Mouse (Mus musculus): ENCODE measurements around the gene Il16.
A peak's percentile ranks its signal among the peaks of the same experiment; 100 is the strongest.

Il16 gene

DNA sequence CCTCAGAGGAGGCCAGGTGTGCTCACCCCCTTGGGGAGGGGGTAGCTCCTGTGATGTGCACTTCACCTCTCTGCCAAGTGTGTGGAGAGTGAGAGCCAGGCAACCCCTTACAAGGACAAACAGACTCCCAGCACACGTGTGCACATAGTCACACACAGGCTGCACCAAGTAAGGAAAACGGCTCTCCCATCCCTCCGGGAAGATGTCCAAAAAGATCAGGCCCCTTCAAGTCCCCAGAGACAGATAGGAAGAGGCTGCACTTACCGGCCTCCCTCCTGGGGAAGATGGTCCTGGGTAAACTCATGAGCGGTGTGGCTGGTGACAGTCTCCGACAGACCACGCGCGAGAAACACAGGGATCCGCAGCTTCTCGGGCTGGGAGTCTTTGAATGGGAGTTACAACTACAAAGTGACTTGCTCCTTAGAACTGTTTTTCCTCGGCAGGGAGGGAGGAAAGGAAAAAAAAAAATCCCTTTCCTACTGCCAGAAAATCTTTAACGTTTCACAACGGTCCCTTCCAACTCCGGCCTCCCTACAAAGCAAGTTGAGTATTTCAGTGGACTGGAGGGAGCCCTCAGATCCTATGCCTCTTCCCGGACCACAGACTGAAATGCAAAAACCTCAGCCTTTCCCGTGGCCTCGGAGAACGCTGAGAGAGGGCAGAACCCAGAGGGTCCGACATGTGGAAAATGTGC is at the start of gene Il16:
Gene Il16 (minus strand): TSS at position 314 of the 694 bp plus-strand sequence.
- no peak for DNase-seq

DNA sequence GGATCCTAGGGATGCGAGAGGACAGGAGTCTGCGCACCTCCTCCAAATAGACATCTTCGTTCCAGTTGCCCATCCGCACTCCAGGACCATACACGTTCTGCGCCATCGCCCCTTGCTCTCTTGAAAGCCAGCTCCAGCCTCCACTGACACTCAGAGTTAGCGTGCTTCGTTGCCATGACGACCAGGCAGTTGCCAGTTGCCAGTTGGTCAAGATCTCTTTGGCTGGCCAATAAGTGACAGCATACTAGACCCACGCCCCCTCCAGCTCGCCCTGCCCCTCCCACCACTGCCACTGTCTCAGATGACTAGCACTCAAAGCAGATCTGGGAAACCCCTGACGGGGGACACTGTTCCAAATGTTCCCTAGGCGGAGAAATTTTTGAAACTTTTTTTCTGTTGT is 49.2 kb upstream of the Il16 start, which contains the start of gene Cfap161:
Gene Cfap161 (minus strand): TSS at position 176 of the 400 bp plus-strand sequence.
- DNase-seq: peak; percentile 59

DNA sequence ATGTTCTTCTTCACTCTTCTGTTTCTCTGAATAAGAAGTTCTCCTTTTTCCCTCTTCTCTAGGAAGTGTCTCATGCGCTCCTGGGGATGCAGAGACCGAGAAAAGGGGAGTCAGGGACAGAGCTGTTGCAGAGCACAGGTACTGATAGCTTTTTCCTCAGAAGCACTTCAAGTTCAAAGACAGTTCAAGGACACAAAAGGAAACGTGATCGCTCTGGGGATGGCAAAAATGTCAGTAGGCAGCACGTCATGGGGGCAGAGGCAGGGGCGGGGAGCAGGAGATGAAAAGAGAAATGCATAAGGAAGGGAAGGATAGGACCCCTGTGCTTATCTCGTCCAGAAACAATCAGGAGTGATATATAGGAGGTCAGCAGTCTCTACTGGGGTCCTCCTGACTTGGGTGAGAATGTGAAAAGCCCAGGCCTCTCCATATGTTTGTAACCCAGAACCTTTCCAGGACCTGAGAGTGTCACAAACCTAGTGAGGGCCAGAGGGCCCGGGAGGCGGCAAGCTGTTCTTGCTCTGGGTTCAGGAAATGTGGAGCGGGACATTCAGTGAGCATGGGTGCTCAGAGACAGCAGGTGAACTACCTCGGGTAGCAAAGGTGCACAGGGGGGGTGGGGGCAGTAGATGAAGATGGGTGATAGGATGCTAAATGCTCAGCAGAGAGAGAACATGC is 48.6 kb upstream of the Il16 start:
- no peak for DNase-seq

DNA sequence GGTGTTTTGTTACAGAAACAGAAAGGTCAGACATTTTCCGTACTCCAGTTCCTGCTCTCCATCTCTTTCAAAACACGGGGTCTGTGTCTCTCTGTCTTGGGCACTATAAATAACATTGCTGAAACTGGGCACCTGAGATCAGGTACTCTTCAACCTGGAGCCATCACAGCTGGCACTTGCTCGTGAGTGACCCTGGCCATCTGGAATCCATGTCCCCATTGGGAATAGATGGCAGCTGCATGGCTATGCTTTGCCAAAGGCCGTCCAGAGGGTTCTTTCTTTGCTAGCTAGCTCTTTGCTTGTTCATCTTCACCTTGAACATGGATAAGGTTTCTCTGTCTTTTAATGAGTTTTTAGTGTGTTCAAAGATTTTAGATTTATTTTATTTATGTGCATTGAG is 35.4 kb upstream of the Il16 start:
- no peak for DNase-seq

DNA sequence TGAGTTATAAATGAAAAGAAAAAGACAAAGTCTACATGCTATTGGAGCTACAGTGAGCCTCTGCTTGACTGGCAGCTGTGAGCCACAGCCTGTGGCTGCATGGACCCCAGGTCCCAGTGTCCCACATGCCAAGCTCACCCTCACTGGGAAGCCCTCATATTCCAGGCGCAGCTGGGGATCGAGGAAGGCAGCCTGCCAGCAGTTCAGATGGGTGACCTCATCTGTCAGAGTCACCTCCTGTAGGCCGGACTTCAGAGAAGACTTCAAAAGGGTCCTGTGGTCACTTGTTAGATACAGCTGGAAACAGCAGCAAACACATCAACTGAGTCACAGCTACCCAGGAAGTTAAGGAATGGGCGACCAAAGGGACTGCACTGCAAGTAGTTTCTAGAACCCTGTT is 34.5 kb upstream of the Il16 start:
- DNase-seq: no peak

DNA sequence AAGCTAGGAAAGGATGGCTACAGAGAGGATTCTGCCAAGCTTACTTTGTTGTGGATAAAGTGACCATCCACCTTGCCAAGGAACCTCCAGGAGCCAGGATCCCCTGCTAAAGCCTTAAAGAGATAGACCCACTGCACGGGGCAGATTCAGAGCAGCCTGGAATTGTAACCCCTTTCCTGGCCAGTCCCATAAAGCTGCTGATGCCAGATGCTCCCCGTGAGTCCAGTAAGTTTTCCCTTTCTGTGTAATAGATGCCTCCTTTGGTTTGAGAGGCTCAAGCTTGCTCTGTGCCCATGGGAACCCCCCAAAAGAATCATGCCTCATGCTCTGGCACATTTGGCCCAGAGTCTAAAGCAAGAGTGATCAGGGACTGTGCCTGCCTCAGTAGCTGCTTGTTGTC is 33.5 kb upstream of the Il16 start:
- no peak for DNase-seq

DNA sequence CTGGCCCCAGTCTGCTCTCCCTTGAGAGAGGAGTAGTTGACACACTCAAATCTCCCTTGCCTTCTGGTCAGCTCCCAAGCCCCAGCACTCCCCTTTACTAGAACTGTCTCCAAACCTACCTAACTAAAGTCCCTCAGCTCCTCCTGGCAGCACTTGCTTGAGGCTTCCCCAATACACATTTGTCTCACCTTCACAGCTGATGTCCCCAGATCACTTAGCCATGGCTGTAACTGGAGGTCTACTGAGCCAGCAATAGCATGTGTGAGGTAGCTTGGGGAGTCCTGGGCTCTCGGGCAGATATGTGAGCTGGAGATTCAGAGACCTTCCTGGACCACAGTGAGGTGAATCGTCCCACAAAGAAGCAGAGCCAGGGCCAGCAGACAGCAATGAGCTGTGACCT is 33.0 kb upstream of the Il16 start:
- DNase-seq: no peak

DNA sequence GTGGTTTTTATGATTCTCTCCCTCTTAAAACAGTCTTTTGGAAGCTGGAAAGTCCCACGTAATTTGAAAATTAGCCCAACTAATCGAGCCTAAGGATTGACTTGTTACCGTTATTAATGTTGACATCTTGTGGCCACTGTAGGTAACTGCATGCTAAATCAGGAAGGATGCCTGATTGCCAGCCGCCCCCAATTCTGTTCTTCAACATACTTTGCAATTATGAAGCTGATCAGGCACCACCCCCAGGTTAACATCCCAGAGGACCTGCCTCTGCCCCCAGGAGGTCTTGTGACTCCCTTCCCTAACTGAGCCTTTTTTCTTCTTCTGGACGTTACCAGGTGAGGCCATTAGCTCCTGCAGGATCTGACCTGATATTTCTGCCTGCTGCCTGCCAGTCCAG is 29.2 kb upstream of the Il16 start:
- DNase-seq: peak; percentile 33

DNA sequence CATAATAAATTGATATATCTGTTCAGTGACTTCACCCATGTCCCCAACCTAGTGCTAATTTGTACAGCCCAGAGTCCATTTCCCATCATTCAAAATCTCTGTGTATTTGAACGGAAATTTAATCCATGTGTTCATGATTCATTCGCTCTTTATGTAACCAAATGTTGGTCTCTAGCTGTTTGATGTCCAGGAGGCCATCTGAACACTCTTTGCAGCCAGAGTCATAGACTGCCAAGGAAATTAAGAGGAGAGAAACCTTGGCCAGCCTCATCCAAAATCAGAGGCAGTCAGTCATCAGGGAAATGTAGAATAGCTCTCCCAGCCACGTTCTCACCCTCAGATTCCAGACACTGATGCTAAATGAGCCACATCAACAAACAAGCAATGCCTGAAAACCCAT is 18.1 kb upstream of the Il16 start:
- no peak for DNase-seq

DNA sequence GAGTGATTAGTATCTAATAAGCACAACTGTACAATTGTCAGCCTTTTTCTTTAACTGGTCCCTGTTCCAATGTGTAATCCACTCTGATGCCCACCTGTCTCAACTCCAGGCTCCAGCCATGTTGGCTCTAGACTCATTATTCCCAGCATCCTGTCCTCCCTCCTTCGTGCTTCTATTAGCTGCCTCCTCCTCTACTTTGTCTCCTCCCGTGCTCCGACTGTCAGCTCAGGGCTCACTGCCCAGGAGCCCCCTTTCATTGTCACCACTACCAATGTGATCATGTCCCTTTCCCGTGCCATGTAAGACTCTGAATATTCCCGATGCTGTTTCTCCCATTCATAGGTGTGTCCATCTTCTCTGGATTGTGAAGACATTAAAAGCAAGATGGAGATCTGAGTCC is 16.8 kb upstream of the Il16 start:
- DNase-seq: no peak

DNA sequence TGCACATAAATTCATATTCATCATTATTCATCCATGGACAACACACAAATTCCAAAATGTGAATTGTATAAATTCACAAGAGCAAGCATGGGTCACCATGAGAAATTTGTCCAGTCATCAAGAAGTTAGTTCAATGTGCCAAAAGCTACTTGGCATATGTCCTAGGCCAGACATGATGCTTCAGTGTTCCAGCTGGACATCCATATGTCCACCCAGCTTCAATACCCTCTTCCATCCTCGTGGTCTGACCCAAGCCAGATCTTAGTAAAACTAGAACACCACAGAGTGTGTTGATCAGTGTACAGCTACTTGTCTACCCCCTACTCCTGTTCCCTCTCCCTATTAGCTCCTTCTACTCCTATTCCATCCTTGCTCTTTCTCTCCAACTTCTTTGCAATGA is 5.5 kb upstream of the Il16 start:
- no peak for DNase-seq

DNA sequence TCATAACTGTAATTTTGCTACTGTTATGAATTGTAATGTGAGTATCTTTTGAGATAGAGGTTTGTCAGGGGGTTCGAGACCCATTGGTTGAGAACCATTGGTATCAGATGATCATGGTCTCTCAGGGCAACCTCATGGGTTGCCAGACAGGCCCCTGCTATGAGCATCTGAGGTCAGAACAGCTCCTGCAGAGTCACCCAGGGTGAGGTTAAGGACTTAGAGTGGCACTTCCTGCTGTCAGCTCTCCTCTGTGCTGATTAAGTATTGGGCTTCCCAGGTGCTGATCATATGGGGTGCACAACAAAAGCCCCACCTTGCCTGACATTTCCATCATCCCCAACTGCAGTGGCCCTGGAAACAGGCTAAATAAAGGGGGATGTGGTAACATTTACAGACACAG is 2.9 kb upstream of the Il16 start:
- no peak for DNase-seq

DNA sequence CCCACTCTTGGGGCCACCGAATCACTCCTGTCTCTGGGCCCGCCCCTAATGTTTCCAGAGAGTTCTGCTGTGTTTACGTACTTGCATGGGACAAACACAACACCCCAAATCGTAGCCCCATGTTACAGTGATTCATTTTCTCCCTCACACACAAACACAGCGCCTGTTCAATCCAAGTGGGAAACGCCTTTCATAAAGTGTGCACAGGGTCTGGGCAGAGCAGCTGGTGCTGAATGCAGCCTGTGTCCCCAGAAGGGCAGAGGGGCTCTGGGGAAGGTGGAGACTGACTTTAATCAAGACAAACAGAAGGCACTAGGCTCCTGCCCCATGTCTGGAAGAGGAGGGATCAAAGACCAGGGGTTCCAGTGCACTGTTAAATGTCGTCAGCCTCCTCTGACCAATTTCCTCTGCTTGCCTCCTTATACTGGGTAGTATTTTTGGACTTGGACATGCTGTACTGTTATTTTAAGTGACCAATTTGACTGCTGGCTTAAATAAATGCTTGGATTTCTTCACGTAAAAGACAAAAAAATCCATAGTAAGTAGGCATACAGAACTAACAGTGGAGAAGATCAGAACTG is 671 bp upstream of the Il16 start:
- no peak for DNase-seq

DNA sequence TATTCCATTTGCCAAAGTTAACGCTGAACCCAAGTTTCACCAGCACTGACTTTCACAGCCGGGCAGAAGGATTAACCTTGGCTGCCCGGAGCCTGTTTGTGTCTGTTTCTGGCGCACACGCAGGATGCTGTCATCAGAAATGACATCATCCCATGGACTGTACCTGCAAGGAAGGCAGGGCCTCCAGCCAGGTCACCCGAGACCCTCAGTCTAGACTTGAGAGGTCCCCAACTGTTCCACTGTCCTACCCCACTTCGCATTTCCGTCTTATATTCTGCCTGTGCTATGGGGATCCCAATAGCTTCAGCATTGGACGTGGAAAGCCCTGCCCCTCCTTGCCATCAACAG is 487 bp downstream of the Il16 start:
- DNase-seq: no peak

DNA sequence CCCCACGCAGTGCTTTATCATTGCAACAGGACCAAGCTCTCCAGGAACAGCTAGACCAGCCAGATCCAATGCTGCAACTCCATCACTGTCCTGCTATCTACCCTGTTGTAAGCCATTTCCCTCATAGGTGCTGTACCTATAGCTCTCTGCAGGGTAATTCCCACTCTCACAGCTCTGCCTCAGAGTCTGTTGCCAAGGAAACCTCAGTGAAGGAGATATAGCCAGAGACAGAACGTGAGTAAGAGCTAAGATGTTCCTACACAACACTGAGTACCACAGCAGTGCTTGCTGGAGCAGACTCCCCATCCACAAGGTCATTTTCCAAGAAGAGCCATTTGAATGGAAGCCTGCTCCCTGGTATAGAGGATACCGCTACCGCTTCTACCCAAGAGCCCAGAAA is 1.3 kb downstream of the Il16 start:
- no peak for DNase-seq

DNA sequence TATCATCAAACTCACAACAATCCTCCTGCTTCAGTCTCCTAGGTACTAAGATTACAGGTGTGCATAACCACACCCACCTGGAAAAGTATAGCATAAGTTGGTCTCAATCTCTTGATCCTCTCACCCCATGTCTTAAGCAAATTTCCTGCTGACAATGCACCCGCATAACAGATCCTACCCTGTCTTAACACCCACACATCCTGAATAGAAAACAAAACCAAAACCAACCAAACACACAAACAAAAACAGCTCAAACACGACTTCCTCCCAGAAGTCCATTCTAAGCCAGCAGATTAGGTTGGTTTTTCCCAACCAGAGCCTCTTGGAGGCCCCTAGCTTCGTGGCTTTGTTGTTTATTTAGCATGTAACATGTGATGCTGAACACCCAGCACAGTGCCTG is 2.8 kb downstream of the Il16 start:
- no peak for DNase-seq

DNA sequence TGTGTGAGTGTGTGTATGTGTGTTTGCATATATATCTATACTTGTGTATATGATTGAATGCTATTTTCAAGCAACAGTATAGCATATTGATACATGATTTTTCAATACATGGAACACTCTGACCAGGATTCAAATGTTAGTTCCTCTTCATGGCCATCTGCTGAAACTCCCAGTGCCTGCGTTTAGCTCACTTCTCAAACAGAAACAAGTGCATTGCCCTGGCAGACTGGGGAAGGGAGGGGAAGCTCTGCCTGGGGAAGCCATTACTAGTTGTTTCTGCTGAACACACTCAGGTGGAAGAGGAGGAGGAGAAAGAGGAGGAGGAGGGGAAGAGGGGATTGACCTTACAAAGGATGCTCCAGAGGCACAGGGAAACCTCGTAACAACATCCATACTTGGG is 3.5 kb downstream of the Il16 start:
- DNase-seq: no peak

DNA sequence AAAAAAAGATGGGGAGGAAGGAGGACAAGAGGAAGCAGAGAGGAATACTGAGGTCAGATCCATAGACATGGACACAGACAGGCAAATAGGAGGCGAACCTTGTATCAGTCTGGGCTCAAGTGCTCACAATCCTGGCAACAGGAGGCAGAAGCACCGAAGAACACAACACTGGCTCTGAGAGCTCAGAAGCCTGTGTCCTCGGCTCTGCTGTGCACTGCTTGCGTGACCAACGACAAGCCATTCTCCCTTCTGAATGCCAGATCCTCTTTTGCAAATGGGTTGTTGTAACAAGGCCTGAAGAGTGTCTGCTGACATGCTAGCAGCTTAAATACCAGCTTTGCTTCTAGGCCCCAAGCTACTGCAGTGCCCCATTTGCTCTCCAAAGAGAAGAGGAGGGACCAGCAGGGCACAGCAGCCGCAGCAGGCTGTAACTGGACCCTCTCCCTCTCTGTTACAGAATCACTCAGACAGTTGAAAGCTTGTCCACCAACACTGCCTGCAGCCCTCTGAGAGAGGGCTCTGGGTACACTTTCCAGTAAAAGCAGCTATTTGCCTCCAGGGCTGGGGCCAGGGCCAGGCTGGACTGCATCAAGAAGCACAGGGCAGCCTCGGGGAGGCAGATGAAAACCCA is 5.7 kb downstream of the Il16 start:
- no peak for DNase-seq

DNA sequence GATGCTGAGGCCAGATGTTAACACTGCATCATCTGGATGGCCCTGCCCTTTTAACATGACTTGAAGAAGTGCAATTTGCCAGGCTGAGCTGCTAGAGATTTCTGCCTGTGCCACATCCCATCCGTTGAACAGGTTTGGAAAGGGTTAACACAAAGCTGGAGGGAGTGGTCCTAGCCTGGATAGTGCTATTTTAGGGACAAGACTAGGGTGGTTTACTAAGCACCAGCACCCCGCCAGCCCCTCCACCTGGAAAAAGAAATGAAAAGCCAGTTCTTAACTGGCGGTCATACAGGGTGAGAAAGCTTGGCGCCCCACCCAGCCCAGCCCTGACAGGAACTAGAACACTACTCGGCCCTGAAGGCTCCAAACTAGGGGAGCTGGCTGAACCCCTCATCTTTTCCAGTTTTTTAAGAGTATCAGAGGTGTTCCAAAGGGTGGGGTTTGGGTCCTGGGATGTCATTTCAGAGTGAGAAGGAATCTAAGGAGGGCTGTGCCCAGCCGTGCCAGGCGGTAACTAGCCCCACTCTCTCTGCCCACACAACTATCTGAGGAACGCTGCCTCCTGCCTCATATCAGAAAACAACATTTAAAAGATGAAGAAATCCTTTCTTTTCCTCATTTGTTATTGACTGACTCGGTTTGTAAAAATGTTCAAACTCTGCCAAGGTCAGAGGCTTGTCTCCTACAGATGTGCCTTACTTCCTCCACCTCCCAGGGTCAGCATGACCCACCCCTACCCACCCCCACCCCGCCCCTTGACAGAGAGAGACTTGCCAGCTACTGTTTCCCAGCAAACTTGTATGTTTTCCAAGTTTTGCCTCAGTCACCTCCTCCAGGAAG is 6.7 kb downstream of the Il16 start:
- no peak for DNase-seq

DNA sequence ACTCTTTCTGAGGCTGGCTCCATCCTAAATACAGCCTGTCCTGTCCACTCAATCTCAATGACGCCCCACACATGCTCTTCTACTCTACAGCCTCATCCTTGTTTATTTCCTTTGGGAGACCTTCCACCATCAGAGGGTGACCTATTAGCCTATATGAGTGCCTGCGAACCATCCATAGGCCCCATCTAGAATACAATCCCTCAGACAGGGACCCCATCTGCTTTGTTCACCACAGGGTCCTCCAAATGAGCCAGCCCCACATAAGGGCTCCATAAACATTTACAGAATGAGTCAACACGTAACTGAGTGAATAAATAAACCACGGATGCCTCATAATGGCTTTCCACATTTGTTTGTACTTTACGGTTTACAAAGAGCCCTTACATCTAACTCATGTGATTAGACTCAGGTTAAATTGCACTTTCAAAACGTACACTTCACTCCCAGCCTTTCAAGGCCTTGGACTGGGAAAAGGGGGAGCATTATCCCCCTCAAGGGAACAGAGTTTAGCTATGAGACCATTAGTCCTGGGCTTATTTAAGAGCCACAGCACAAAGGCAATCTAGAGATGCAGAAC is 7.5 kb downstream of the Il16 start:
- no peak for DNase-seq

DNA sequence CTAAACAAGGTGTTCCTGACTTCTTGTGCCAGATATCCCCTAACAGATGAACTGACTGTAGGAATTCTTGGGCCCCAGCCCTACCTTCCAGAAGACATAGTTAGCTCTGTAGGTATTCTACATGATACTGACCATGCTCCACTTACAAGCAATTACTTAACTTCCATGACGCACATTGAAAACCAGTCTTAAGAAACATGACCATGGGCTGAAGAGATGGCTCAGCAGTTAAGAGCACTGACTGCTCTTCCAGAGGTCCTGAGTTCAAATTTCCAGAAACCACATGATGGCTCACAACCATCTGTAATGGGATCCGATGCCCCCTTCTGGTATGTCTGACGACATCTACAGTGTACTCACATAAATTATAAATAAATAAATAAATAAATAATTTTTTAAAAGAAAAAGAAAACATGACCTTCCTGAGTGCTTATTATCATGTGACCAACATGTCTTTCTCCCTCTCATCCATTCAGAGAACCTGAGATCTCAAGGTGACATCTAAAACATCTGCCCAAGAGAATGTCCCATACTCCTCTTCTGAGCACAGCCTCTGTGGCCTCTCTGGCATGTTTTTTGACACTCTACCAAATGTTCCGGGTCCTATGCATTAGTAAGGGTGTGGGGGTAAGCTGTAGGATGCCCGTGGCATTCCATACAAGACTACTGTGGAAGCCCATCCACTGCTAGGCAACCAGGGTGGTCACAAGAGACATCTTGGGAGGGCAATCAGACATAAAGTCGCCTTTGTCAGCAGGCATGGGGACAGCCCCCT is 9.0 kb downstream of the Il16 start:
- DNase-seq: no peak
